Mouse (Mus musculus) bone marrow macrophage, adult 2 months (primary cell): Measurements from ENCODE around the gene Spr.

ENCODE experiments used
- CTCF ChIP-seq: IDR thresholded peaks from 2 replicates; pipeline ENCODE4 v1.5.1; 2012; ENCODE audit warnings: low read depth, mild to moderate bottlenecking, low read length, moderate library complexity
- POLR2A ChIP-seq: IDR thresholded peaks from 2 replicates; pipeline ENCODE4 v1.6.1; 2012; ENCODE audit warnings: mild to moderate bottlenecking, low read depth, low read length, borderline replicate concordance

DNA sequence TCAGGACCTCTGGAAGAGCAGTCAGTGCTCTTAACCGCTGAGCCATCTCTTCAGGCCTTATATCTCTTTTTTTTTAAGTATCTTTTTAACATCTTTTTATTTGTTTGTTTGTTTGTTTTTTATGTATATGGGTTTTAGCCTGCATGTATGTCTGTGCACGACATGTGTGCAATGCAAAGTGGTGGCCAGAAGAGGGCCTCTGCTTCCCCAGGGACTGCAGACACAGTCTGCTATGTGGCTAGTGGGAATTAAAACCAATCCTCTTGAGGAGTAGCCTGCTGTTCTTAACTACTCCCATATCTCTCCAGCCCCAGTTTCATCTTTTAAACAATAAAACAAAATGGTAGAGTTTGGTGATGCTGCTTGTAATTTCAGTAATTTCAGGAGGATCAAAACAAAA lies 2.0 kb upstream of the Spr start:
- no peak for TF ChIP-seq CTCF
- TF ChIP-seq POLR2A, result no peak
